Mouse (Mus musculus): ENCODE measurements around the gene Rpgr. TPM values are rescaled to one million over a fixed set of nuclear protein-coding genes. Genes with fewer than 3 reads are reported as not detected.

Rpgr gene
- 1 to 10 TPM; 5.2 to 7.2 TPM for total RNA-seq (2021)
- long read RNA-seq, experiment 1, partial matches to known transcripts, result 0 of 5 reads
- long read RNA-seq, experiment 1, other reads (novel, unspliced or antisense), result 1 of 5 reads
- long read RNA-seq, experiment 2, partial matches to known transcripts, result 0 of 10 reads
- long read RNA-seq, experiment 2, other reads (novel, unspliced or antisense), result 4 of 10 reads

DNA sequence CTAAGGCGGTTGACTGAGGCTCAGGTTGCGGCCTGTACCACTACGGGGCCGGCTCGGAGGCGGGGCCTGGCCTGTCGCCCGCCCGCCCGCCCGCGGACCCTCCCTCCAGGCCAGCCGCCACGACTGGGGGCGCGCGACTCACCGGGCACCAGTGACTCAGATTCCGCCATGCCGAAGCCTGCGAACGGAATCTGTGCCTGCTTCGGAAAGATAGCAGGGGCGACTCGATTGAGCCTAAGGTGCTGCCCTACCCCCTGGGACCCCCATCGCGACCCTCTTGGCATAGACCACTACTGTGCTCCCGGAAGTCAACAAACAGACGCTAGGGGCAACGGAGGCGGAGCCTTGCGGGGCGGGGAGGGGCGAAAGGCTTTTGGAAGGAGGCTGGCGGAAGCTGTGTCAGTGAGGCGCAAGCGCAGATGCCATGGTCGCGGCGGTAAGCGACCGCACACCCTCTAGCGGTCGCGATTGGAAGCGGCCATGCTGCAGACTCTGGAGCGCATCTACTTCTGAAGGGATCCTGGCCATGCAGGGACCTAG lies at the start of gene Rpgr:
Rpgr (minus strand) TSS at position 511 of the 540 bp plus-strand sequence.
- DNase-seq (ENCODE audit: low spot score in 2 of 2), result peak; percentile 75 to 89

DNA sequence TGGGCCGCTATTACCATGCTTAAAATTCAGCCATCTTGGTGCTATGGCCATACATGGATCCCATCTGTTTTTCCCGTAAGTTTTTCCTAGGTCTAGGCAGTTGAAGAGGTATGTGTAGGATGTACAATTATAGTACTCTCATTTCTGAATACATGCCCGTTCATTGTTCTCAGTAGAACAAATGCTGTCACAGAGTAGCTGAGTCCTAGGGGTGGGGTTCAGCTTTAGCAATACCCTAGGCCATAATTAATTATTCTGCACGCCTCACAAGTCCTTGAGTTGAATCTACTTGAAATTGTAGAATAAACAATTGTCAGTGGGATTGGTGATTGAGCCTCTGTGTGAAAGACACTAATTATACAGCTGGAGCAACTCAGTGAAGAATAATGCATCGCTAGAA lies 41.5 kb upstream of the Rpgr start:
- DNase-seq (ENCODE audit: low spot score in 2 of 2), result no peak

DNA sequence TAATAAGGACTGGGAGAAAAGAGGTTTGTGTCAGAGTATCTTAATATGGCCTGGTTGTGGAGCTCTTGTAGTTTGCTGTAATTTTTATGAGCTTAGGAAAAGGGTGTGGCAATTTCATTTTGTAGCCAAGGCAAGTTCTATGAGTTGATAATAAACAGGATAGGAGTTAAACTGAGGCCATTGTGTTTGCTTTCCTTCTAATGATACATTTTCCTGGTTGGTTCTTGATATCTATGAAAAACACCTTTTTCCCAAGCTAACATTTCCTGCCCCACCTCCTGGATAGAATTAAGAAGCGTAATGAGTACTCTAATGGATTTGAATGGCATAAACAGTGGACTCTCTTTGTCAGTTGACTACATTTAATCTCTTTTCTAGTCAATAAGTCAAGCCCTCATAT lies 41.1 kb upstream of the Rpgr start:
- DNase-seq (ENCODE audit: low spot score in 2 of 2), result no peak

DNA sequence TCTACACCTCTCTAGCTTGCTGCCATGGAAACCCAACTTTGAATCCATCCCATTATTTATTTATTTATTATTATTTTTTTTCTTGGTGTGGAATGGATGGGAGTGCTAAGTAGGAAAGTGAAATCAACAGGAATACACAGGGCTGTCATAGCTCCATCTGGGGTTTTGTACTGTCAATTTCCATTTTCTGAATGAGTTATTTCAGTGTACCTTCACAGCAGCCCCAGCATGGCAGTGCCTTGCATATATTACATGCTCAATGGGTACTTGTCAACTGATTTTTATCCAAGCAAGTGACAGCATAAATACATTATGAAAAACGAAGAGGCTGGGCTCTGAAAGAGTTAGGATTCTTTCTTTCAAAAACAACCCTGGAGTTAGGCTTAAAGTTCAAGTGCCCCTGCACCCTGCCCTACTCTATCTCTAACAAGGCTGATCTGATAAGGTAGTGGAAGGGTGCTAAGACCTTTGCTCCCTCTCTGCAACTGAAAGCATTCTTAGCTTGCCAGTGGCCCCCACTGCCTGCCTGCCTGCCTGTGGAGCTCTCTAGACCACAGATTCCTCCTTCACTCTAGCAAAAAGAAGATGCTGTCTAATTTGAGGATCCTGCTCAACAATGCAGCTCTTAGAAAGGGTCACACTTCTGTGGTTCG lies 35.3 kb upstream of the Rpgr start, which contains the start of gene Otc:
Otc (plus strand) TSS at position 454 of the 653 bp plus-strand sequence.
- no peak for DNase-seq (ENCODE audit: low spot score in 2 of 2)

DNA sequence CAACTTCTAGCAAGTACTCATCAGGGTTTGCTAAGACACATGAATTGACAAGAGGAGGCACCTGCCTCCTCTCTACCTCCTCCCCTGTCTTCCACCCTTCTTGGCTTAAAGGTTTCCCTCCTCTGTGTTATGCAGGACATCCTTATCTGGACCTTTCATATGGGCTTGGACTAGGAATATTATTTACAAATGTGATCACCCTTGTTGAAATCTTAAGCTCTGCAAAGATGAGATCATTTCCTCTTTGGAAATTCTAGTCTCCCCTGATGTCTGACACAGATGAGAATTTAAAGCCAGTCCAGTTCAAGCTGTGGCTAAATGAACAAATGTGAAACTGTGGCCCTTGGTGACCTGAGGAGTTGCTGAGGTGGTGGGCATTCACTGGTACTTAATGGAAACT lies 34.6 kb upstream of the Rpgr start:
- DNase-seq (ENCODE audit: low spot score in 2 of 2), result no peak

DNA sequence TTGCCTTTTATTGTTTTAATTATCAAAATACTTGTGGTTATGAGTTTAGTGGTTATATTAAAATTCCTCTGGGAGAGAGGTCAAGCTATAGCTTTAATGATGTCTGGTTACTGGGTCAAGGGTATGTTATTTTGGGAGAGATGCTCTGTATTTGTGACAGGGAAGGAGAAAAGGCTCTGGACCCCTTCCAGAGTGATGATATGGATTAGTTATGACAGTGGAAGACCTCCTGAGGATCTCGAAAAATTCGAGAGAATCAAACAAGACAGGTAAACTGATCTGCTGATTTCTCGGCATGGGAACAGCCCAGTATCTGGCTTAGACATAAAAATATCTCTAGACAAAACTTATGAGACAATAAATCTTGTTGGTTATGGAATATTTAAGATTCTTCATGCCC lies 27.2 kb upstream of the Rpgr start:
- no peak for DNase-seq (ENCODE audit: low spot score in 2 of 2)

DNA sequence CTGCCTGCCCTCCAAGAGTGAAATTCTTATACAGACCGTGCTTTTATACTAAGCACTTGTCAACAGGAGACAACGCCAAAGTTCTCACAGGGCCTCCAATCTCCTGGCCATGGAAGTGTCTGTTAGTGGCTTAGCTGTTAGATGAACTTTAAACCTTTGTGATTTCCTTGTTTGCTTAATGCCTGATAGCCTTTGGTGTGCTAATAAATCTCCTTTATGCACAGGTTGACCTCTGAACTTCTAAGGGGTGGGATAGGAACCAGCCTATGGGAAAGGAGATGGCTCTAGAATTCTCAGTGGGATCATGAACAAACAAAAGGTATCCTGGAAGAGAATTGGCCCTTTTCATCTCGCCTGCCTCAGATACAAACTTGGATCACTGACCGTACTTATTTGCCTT lies 22.8 kb upstream of the Rpgr start:
- DNase-seq (ENCODE audit: low spot score in 2 of 2), result no peak

DNA sequence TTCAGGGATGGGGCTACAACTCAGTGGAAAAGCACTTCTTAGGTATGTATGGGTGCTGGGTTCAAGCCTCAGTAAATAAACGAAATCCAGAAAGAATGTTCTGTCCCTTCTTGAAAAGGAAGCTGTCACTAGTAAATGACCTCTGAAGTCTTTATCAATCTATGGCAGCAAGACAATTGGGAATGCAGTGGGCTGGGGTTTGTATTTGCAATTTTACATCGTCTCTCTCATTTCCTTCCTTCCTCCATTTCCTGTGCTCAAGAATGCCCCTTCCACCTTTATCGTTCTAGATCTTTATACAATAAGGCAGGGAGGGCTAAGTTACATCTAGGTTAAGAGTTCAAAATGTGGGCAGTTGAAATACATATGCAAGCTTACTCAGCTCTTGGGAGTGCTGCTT lies 17.9 kb upstream of the Rpgr start:
- DNase-seq (ENCODE audit: low spot score in 2 of 2), result no peak

DNA sequence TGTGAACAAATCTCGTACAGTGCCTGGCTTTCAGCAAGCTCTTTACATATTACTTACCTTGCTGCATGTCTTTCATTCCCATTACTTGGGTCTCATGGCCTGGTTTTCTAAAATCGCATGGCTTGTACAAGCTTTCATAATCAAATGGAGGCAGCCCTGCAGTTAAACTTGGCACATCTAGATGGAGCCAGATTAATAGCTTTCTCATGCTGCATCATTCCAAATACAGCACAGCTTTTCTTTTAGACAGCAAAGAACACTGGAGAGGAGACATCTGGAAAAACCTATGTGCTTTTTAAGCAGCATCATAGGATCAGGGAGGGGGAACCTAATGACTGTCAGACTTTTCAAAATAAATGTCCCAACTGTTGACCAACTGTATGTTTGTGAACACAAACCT lies 16.3 kb upstream of the Rpgr start:
- DNase-seq (ENCODE audit: low spot score in 2 of 2), result no peak

DNA sequence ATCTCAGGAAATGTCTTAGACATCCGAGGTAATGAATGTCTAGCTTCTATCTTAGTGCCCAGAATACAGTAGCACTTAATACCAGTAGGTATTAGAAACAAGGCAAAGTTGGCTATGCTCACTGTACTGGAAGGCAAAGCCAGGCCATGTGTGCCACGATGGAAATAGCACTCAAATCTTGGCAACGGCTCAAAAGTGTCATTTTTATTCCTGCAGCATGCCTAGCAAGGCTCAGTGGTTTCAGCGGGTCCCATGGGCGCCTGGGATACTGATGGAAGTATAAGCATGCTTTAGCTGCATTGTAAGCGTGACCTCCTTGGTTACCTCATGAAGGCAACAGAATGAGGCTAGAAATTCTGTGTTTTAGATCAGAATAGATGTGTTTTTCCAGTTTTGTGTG lies 2.6 kb upstream of the Rpgr start:
- DNase-seq (ENCODE audit: low spot score in 2 of 2), result no peak

DNA sequence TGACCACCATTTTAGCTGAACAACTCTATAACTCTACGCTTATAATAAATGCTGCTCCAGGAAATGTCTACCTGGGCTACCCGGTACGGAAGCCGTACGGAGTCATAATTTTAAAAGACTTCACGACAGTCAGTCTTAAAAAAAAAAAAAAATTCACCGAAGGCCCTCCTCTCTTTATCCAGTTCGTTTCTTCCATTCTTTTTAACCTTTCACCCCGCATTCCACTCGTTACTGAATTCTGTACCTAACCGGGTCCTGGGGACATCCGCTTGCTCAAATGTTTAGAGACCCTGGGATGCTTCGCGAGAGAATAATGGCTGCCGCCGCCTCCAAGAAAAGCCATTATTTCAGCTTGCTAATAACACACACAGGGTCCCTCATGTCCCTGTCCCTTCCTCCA lies 748 bp downstream of the Rpgr start:
- no peak for DNase-seq (ENCODE audit: low spot score in 2 of 2)

DNA sequence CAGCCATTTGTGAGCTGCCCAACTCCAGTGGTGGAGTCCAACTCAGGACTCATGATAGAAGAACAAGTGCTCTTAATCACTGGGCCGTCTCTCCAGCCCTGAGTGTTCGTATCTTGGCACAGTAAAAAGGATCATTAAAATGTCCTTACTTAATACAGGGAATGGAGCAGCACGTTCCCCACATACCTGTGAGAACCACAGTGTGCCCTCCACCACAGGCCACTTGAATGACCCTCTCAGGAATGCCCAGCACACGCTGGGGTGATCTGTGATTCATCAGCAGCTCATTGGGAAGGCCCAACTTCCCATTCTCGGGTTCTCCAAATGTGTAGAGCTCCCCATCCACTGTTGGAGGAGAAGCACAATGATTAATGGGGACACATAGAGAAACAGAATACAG lies 10.8 kb downstream of the Rpgr start:
- no peak for DNase-seq (ENCODE audit: low spot score in 2 of 2)

DNA sequence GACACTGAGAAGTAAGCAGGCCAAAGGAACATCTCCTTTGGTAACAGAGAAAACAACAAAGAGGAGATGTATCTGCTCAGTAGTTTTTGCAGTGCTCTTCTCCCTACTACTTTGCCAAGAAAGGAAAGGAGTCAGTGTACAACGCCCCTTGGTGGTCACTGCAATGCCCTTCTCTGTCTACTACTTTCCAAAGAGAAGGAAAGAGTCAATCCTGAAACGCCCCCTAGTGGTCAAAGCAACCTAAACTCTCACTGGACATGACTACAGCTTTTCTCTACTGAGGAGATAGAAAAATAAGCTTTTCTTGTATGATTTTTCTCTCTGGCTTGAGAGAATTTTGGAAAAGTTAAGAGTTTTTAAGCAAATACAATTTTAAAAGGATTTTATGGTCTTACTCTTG lies 15.4 kb downstream of the Rpgr start:
- DNase-seq (ENCODE audit: low spot score in 2 of 2), result peak; percentile 23 to 49

DNA sequence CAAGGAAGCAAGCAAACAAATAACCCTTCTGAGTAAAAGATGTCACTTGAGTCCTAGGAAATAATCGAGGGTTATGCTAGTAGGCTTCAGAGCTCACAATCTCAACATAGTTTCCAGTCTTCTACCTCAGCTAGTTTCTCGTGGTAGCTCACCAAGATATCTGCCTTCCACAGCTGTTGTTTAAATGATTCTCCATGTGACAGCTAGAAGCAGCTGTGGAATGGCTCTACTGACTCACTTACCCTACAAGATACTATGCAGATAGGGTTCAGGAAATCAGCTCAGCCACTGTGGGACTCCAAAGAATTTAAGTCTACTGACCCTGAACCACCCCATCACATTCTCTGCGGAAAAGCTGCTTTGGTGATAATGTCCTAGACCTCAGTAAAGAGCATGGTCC lies 64.3 kb downstream of the Rpgr start:
- DNase-seq (ENCODE audit: low spot score in 2 of 2), result no peak

DNA sequence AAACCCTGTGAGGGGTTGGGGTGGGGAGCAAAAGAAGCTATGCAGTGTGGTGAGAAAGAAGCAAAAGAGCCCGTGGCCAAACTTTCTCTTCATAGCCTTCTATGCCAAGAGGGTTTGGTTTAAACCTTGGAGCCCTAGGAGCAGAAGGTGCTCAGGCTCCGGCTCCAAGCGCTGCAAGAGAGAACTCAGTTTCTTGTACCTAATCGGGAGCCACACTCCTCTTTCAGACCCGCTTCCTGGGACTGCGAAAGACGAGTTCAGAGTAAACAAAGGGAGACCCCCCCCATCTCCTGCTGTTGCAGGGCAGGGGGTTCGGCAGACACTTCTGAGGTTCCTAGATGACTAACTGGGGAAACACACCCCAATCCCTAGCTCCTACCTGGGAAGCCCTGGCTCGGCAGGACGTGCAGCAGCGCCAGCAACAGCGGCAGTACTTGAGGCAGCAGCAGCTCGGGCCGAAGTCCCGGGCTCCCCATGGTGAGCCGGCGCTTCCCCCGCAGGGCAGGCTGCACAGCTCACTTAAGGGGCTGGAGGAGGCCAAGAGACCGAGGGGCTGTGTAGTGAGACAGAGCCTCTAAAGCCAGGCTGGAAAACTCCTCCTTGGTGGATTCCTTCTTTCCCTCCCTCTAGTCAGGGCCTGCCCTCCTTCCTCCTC lies 99.5 kb downstream of the Rpgr start, which contains the start of gene Srpx:
Srpx (minus strand) TSS at position 645 of the 655 bp plus-strand sequence.
- DNase-seq (ENCODE audit: low spot score in 2 of 2), result peak in 1 of 2 experiments; percentile 11

DNA sequence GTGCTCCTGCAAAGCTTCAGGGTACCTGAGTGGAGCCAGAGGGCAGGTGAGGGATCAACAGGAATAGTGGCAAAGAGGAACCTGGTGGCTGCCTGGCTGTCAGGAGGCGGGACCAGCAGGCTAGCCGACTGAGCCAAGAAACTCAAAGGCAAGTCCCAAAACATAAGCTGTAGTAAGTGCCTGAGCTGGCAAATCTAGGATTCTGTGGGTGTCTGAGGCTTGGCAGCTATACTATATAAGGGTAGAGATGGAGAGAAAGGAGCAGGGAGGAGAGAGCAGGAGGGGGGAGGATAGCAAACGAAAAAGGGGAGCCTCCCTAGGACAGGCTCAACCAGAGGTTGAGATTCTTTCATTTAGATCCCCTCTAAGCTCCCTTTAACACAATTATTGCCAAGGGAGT lies 100.9 kb downstream of the Rpgr start:
- no peak for DNase-seq (ENCODE audit: low spot score in 2 of 2)

DNA sequence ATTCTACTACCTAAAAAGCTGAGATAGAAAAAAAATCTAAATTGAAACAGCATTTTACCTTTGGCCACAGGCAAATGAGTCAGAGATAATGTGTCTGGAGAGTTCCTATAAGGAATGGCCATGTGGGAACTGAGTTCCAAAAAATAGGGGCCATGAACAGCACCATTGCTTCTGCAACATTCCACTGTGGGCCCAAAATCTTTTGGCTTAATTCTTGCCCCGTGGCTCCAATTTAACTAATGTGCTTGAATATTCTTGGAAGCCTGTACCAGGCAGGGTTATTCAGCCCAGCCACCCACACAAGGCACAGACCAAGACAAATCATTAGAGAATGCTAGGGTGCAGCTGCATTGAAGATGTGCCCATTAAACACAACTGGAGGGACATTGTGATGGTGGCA lies 106.0 kb downstream of the Rpgr start:
- no peak for DNase-seq (ENCODE audit: low spot score in 2 of 2)

DNA sequence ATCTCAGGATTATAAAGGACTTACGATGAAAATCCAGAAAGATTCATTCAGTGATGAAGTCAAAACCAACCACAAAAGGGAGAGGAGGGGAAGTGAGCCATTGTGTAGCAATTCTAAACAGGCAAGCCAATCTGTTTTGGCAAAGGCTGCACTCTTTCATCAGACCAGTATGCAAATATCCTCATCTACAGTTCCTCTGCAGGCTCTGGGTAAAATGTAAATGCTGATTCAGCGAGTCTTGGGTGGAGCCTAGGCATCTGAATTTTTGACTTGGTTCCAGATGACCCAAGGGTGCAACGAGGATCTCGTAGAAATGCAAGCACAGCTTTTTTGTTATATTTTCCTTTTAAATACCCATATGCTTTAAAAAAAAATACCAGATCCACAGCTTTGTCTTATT lies 108.2 kb downstream of the Rpgr start:
- DNase-seq (ENCODE audit: low spot score in 2 of 2), result no peak

DNA sequence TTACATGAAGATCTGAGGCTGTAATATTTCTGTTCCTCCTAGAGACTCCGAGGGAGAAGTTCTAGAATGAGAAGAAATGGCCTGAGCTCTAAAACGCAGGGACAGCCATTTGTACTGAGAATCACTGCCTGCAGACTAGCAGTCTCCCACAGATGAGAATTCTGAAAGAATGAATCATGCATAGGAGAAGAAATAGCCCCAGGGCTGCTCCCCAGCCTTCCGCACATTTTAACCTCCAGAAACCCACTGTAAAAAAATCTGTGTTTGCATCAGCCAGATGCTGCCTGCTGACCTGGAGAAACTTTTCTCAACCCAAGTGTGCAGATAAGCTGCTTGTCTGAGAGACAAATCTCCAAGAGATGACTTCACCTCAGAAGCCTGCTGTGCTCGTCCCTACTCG lies 111.2 kb downstream of the Rpgr start:
- no peak for DNase-seq (ENCODE audit: low spot score in 2 of 2)

DNA sequence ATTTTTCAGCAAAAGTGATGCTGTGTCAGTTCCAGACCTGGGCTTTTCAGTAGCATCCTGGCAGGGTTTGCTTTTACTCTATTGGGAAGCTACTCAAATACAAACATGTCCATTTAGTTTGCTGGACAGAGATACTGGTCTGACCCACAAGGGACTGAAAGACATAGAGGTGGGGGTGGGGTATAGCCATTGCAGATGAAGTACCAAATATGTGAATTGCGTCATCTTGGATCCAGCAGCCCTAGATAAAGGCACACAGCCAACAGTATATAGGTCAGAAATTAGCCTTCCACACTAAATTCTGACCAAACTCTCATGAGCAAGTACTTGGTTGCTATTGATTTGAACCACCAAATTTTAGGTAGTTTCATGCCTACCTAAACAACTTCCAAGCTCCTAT lies 114.0 kb downstream of the Rpgr start:
- DNase-seq (ENCODE audit: low spot score in 2 of 2), result no peak

DNA sequence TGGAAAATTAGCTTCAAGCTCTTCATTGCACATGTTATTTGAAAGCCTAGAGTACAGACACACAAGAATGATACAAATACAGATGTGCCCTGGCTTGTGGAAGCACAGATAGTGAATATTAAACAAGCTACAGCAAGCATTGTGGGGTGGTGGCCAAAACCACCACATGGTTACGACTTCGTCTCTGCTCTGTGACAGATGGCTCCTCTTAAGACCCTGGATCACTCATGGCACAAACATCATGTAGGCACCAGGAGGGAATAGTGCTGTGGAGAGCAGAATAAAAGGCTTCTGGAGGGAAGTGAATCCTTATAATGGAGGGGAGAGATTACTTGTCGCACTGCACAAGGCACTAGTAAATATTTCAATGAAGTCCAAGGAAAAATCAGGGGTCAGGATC lies 120.9 kb downstream of the Rpgr start:
- DNase-seq (ENCODE audit: low spot score in 2 of 2), result no peak

DNA sequence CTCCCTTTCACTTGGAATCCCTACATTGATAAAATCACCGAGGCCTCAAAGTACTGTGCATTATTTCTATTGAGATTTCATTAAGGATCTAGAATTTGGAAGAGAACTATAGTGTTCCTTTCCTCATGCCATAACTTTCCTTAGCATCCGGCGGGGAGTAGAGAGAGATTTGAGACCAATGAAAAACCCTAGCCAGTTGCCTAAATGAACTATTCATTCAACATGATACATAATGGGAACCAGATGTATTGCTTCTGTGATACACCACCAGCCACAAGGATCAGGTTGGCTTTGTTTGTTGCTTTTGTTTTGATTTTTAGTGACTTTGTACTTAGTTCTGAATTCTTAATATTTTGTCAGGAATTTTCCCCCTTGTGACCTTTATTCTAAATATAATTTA lies 136.3 kb downstream of the Rpgr start:
- no peak for DNase-seq (ENCODE audit: low spot score in 2 of 2)
